Mouse (Mus musculus) cerebellum, adult 8-10 months (tissue): ENCODE data around the gene Cdkn2a.

Source experiments
- DNase-seq: peaks from one replicate; pipeline ENCODE4 v3.0.0; 2022

The Cdkn2a gene

DNA sequence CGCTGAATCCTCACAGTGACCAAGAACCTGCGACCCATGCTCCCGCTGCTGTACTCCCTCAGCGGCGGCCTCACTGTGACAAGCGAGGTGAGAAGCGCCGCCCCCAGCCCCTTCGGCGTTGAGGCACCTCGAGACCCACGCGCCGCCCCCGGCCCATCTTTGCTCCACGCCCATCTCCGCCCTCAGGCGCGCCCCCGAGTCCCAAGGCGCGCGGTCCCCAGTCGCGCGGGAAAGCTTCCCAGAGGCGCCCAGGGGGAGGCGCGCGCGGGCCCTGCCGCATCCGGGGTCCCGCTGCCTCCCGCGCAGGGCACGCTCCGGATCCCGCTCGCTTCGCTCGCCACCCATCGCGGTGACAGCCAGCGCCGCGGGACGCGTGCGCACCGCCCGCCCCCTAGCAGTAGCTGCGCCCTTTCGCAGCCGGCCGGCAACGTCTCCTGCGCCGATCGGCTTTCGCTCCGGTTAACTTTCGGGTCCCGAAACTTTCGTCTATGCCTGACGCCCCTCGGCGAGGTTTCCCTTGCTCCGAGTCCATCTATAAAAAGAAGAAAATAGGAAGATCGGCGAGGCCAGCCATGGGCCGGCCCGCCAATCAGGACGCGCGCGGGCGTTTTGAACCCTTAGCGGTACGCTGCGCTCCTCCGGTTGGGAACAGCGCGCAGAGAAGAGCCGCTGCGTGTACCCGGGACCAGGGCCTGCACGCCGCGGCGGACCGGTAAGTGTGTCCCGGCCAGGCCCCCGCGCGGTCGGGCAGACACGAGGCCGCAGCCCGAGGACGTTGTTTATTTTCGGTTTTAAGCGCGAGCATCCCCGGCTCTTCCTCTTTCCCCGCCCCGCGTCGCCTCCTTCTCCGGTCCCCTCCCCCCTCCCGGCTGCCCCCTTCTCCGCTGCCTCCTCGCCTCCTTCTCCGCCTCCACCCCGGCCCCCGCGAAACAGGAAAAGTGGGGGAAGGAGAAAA lies at the start of gene Cdkn2a:
Cdkn2a (minus strand) TSS at position 168 of the 955 bp plus-strand sequence.
- no peak for DNase-seq

DNA sequence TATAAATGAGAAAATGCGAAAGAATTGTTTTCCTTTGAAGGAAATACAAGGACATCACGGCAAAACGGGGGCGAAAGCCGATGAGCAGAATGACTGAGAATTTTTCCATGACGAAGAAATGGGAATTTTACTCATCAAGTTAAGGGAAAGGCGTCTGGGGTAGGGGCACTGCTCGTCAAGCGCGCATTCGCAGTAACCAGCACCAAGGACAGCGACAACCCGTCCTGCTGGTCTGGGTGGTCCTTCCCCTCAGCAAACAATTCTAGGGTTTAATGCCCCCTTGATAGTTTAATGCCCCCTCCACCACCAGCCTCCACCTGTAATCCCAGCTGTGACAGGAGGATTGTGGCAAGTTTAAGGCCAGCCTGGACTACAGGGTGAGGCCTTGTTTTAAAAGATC lies 19.0 kb upstream of the Cdkn2a start:
- no peak for DNase-seq

DNA sequence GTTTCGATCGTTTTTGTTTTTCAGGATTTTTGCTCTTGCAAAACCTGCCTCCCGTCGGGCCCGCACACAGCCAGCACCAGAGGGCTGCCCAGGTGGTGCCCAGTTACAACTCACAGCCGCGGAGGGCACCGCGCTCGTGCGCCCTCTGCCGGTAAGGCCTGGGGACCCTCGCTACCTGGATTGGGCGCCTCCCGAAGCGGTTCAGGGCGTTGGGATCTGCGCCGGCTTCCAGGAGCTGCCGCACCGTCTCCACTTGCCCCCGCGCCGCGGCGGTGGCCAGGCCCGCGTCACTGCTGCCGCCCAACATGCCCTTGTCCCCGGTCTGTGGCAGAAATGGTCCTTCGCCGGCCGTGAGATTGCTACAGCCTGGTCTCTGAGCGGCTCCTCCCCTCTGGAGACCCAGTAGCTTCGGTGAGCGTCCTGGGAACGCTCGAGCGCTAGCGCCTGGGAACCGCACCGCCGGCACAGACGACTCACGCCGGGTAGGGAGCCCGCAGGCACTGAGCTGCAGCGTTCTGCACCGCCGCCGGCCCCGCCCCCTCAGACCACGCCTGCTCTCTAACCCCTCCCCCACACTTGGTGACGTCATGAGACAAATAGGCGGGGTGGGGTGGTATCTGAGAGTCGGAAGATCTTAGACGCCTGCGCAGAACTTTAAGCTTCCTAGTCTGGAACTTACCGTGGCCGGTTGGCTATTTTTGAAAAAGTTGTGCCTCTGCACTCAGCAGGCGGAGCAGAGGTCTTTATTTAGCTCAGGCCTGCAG lies 16.2 kb upstream of the Cdkn2a start, which contains the start of gene Cdkn2b:
Cdkn2b (minus strand) TSS at position 549 of the 764 bp plus-strand sequence.
- peak; percentile 40 for DNase-seq

DNA sequence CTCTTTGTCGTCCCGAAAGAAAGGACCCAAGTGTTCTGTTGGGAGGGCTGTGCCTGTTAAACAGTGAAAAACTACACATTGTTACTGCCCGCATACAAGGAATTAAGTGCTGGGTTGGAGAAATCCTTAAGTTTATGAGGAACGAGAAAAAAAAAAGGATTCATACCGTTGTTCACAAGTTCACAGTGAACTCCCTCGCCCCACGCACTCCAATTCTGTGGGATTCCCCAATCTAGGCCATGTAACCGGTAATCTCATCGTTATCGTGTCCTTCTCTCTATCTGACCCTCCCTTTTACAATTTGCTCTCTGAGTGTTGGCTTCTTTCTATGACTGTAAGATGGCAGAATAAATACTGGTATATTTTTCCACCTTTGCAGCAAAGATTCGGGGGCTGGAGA lies 15.5 kb upstream of the Cdkn2a start:
- no peak for DNase-seq

DNA sequence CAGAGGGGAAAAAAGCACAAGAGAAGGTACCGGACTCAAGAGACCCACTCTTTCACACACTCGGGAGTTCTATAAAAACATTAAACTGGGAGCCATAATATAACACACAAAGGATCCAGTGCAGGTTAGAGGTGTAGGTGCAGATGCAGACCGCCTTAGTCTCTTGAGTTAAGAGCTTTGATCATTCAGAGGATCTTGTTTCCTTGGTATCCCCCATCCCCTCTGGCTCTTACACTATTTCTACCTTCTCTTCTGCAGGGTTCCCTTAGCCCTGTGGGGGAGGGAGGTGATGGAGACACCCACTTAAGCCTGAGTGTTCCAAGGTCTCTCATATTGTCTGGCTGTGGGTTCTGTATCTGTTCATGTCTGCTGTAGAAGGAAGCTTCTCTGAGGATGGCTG lies 13.5 kb upstream of the Cdkn2a start:
- DNase-seq = no peak

DNA sequence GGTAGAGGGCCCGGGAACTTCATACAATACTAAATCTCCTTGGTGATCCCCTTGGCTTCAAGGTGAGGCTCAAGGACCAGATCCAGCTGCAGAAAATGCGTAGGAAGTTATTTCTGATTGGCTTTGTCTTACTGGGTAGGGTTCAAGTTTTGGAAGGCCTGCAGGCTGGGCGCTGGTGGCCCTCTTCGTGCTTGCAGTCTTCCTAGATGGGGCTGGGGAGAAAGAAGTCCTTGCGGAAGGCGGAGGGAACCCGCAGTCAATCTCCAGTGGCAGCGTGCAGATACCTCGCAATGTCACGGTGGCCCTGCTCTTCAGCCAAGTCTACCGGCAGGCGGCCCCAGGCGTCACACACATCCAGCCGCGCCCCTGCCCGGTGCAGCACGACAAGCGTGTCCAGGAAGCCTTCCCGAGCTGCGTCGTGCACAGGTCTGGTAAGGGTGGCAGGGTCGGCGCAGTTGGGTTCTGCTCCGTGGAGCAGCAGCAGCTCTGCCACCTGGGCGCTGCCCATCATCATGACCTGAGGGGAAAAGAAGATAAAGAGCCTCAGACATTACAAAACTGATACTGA lies 12.4 kb upstream of the Cdkn2a start:
- DNase-seq = no peak

DNA sequence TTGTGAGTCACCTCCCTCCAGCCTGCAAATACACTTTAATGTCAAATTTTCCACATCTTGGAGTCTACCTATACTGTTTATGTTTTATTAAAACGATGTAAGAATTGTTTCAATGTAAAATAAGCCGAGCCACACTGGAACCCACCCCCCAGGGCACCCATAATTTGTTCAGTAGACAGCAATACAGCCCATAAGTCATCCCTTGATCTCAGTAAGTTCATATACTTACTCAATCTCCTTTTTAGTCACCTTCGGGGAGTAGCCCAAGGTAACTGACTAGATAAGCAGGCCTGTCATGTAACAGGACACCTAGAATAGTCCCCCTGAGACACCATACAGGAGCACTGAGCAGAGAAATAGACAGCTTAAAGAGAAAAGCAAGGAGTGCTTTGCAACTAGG lies 11.2 kb upstream of the Cdkn2a start:
- no peak for DNase-seq

DNA sequence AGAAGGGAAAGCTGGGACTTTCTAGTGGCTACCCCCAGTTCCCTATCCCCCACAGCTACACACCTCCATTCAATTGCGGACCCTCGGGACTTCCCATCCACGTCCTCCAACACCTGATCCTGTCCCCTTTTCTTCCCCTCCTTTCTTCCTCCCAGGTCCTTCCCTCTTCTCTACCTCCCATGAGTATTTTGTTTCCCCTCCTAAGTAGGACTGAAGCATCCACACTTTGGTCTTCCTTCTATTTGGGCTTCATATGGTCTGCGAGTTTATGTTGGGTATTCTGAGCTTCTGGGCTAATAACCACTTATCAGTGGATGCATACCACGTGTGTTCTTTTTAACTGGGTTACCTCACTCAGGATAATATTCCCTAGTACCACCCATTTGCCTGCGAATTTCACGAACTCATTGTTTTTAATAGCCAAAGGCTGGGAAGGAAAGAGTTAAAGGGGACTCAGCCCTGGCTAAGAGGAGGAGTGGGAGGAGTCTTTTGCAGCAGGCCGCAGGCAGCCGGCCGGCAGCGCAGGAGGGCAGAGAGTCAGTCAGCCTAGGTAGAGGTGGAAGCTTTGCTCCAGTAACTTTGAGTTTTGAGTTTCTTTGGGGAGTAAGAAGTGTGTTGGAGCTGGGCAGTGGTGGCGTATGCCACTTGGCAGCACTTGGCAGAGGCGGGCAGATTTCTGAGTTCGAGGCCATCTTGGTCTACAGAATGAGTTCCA lies 9.0 kb upstream of the Cdkn2a start:
- DNase-seq = no peak

DNA sequence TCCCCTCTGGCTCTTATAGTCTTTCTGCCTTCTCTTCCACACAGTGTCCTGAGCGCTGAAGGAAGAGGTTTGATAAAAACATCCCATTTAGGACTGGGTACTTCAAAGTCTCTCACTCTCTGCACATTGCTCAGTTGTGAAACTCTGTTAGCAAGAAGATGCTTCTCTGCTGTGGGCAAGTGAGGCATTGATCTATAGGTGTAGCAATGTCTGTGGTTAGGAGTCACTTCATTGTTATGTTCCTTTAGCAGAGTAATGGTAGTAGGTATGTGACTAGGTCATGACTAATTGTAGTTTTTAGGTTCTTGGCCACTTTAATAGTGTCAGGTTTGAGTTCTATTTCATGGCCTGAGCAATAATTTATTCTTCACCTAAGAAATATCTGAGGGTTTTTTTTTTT lies 7.7 kb upstream of the Cdkn2a start:
- no peak for DNase-seq

DNA sequence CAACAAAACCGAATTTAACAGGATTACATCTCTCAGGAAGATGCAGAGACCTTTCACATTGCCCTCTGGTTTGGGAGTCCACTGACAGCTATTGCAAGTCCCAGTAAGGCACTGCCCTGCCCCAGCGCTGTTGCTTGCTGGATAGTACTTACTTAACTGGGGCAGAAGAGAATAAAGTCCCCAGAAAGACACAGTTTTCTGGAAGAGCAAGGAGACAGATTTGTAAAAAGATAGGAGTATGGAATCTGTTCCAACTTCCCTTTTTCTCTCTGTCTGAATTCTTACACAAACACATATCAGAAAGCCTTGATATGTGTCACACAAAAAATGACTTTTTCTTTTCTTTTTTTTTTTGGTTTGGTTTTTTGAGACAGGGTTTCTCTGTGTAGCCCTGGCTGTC lies 5.3 kb upstream of the Cdkn2a start:
- DNase-seq = no peak

DNA sequence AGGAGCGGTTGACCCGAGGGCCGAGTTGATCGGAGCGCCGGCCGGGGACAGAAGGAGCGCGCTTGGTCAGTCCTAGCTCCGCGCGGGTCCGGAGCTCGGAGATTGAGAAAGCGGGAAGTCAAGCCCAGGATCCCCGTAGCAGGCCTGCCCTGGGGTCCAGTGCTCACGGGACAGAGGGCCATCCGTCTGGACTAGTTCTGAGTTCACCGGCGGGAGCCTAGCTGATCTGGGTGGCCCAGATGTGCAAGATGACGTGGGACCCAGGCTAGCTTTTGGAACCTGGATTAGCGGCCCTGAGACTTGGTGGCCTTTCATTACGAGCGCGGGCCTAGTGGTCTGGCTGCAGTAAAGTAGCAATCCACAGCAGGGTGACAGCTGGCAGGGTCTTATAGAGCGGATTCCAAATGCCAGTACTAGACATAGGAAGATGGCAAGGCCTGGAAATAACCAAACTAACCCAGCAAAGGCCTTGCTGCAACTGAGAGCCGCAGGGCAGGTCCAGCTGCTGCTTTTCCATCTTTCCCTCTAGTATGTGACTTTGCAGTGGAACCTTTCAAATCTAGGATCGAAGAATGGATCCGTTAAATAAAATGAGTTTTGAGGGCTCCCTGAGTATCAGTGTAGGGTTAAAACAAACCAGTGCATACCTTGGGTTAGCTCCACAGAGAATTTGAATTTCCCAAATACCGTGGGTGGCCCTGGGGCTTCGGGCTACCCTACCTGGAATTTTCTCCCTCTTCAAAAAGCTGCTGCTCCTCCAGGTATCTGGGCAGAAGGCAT lies 1.2 kb upstream of the Cdkn2a start:
- no peak for DNase-seq

DNA sequence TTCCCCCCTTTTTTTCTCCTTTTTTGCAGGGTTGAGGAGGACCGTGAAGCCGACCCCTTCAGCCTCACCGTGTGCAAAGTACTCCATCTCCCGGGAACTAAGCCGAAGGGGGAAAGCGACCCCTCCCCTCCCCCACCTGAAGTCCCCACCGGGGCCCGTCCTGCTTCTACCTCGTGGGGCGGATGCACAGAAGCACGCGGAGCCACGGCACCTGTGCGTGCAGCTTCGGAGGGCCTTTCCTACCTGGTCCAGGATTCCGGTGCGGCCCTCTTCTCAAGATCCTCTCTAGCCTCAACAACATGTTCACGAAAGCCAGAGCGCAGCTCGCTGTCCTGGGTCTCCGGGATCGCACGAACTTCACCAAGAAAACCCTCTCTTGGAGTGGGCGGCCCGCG lies 365 bp downstream of the Cdkn2a start:
- no peak for DNase-seq

DNA sequence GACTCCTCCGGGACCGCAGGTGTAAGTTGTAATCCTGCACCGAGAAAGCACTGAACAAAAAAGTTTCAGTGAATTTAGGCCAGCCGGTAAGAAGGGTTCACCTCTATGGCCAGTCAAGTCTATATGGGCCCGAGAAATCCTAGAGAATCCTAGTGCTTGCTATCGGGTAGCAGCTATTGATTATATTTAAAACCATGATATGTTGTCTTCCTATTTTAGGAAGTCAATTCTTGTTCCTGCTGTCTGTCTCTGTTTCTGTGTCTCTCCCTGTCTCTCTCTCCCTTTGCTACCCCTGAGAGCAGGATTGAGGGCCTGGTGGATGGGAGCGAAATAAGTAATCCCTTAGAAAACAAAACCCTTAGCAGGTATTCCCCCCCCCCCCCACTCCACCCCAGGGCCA lies 937 bp downstream of the Cdkn2a start:
- no peak for DNase-seq

DNA sequence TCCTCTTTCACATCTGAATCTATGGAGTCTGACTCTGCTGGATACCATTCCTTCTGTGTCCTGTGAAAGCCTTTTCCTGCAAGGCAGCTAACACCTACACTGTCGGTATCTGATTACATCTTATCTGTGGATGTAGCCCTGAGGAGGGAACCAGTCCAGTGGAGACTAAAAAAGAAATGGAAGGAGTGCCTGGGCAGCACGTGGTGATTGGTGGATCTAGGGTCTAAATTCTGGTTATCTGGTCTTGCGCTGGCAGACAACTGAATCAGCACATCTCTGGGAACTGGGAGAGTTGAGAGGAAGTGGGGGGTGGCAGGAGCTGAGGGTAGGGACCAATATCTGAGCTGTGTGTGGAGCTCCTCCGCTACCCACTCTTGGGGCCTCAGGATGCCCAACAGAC lies 5.4 kb downstream of the Cdkn2a start:
- DNase-seq = no peak

DNA sequence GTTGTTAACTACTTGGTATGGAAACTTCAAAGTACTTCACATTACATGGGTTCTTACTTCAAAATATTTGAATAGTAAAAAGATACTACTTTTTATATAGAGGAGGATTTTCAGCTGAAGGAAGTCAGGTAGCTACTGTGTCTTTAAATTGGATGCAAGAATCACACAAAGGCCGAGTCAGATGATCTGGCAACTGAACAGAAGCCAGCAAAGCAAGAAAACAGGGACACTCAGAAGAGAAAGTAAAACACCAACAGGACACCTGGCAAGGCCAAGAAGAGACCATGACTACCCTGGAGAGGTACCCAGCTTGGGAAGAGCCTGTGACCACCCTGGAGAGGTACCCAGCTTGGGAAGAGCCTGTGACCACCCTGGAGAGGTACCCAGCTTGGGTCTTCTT lies 7.9 kb downstream of the Cdkn2a start:
- no peak for DNase-seq

DNA sequence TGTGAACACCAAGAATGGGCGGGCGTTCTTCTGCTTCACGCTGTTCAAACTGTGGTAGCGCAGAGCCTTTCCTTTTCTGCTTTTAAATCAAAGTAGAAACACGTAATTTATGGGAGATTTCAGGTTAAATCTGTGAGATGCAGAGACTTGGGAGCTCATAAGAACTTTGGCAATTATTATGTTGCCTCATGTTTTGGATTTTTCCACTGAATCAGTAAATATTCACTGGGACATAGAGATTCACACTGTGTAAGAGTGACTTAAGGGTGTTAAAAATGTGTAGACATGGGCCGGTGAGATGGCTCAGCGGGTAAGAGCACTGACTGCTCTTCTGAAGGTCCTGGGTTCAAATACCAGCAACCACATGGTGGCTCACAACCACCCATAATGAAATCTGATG lies 8.8 kb downstream of the Cdkn2a start:
- no peak for DNase-seq

DNA sequence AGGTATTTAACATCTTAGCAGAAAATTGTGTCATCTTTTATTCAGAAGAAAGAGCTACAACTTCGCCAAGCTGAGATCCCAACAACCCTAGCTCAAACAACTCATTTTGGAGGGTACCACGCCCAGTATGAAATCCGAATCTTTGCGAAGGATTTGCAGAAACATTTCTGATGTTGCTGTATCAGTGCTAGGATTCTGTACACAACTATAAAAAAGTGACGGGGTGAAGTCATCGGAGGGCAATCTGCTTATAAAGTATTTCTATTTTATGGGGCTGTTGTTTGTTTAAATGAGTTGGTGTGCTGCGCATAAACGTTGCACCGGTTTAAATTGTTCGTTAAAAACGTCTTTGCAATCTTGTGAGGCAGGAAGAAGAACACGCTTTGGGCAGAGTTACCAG lies 11.8 kb downstream of the Cdkn2a start:
- no peak for DNase-seq

DNA sequence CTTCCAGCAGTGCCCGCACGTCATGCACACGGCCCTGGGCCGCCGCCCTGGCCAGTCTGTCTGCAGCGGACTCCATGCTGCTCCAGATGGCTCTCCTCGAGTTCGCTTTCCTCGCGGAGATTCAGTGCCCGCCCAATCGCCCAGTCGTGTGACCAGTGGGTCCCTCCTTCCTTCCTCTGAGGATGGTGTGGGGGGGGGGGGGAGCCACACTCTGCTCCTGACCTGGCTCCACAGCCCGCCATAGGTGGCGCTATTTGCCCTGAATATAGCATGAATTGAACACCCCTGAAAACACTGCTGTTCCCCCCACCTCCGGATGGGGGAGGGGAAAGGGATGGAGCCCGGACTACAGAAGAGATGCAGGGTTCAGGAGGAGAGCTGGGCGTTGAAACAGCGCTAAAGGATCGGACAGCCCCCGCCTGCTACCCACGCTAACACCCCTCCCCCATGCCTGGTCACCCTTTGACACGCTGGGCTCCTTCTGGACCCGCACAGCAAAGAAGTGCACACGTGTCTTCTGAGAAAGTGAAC lies 12.4 kb downstream of the Cdkn2a start:
- DNase-seq = no peak

DNA sequence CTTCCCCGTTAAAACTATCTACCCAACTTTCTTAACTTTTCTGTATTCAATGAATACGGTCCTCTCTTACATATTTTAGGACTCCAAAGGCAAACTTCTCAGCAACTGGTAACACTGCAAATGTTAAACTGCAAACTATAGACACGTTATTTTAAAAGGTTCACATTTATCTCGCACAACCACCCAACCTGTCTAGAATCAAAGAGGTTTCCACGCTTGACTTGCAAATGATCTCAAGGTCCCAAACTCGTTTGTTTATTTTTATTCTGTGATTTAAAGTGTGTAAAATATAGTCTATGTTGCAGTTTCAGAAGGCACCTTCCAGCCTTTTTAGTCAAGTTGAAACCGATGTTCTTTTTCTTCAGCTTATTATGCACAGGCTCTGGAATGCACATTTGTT lies 13.2 kb downstream of the Cdkn2a start:
- no peak for DNase-seq

DNA sequence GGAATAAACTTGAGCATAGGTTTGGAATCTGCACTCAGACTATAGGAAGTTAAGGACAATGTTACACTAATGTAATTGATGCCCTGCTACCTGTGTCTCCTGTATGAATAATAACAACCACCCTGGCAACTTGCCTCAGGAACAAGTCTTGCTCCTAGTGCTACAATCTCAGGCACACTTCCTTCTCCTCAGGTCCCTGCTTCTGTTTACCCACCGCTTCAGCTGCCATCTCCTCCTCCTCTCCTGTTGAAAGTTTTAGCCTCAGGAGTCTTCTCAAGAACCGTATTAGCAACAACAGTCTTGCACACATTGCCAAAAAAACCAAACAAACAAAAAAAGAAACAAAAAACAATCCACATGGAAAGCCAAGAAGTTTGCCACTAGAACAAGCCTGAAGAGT lies 14.8 kb downstream of the Cdkn2a start:
- DNase-seq = no peak

DNA sequence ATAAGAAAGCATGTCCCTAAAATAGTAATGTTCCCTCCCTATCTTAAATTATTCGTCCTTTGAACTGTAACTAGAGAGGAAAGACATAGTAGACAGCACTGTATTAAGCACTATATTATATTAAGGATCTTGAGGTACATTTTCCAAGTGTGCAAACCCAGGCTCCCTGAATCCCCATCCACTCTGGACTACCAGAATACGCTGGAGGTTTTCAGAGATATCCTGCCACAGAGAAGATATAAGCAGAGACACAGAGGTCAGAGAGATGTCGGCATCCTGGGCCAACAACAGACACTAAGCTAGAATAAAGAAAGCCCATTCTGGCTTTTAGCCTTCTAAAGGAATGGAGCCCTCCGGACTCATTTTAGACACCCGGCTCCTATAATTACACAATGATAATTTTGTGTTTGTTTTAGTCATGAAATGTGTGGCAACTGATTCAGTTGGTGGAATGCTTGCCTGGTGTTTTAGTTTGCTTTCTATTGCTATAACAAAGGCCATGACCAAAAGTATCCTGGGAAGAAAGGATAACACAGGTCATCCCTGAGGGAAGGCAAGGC lies 17.0 kb downstream of the Cdkn2a start:
- DNase-seq = no peak
